Mouse (Mus musculus) embryo, embryonic 11.5 days (tissue): Measurements from ENCODE around the gene Epha4.

Experiments used
- DNase-seq: peaks from one replicate; pipeline ENCODE4 v3.0.0-alpha.2; 2012; ENCODE audit warnings: low read depth, low spot score

Gene Epha4

DNA sequence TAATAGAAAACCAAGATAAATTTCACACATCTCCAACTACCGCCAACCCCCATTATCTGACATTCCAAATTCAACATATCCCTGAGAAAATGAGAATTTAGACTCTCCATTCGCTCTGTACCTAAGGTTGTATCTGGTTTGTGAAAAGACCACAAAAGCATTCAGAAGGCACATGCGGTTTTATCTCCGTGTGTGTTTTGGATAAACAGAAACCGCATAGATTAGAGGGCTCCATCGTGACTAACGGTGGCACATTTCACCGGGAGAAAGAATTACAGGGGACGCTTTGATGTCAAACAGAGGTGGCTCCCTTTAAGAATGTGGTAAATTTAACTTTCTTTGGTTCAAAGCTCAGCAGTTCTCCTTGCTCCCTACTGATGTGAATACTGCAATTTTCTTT, 107.5 kb downstream of the Epha4 start:
- DNase-seq = no peak

DNA sequence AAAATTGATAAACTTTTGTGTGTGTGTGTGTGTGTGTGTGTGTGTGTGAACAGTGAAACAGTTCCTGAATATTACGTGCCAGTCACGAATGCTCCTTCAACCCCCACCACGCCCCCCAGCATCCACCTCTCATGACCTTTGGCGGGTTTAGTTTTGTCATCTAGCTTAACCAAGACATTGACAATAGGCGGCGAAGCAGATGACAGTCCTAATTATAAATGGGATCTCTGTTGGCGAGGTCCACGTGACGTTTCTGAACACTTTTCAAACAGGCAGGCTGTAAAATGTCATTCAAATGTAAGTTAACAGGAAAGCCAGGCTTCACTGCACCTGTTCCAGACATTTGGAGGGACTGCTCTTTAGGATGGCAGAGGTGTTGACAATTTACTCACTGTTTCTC, 108.3 kb downstream of the Epha4 start:
- DNase-seq = no peak

DNA sequence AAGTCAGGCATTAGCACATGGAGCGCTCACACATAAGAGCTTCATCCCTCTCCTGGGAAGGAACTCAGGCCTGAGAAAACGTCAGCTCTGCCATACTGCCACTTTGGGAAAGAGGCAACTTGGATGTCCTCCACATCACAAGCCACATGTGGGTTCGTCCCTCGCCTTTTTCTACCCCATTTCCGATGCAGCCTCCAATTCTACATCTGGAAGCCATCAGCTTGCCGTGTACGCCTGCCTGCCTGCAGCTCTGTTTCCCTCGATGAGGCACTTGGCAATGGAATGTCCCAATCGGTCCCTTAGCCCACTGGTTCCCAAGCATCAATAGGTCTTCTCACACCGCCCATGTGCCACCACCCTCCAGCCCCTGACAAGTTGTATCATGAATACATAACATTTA, 110.4 kb downstream of the Epha4 start:
- DNase-seq = peak; percentile 23

DNA sequence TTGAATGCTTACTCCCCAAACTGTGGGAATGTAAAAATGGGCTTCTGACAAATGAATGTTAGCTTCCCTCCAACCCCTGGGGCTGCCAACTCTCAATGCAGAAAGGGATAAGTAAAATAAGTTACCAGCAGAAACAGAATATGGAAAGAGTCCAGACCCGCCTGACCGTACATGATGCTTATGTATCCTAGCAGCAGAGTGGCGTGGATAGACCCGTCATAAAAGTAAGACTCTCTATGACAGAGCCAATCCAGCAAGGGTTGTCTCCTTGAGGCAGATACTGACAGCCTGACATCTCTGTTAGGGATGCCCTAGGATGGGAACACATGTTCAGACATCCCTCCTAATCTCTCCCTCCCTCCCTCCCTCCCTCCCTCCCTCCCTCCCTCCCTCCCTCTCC, 111.9 kb downstream of the Epha4 start:
- no peak for DNase-seq

DNA sequence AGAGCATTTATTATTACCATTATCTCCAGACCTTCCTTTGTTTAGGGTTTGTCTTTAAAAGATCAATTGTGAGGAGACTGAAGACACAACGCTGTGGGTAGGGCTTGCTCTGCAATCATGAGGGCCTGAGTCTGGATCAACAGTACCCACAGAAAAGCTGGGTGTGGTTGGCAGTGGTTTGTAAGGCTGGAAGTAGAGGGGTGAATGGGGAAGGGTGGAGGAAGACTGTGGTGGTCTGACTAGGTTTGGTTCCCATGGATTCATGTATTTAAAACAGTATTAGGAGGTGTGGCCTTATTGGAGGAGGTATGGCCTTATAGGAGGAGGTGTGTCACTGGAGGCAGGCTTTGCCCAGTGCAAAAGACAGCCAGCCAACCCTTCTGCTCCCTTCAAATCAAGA, 113.4 kb downstream of the Epha4 start:
- no peak for DNase-seq

DNA sequence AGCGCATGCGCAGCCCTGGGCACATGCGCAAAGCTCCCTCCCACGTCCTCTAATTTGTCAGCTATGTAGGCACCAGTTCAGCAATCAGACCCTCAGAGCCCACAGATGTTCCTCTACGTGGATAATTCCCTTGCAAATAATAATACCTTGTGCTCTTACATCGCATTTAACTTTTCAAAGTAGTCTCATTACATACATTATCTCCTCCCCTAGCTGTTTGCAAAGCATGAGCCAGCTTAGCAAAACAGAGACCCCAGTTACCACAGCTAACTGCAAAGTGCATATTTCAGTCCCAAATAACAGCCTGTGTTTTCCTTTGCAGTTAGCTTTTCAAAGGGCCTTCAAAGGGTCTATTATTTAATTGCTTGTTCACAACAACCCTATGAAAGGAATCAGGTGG, 123.3 kb downstream of the Epha4 start:
- no peak for DNase-seq

DNA sequence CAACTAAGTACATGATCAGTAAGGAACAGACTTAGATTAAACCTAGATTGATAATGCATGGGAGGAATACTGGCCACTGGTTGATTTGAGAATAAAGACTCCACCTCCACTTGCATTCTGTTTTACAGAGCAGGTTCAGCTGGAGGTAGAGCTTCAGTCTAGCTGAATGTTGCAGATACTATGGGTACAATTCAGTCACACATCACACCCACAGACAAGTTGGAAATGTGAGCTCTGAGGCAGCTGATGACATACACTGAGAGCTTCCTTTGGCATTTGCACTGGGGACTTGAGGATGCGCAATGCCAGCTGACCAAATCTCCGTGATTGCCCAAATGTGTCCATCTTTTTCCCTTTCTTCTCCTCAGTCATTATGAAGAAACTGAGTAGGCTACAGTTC, 125.8 kb downstream of the Epha4 start:
- DNase-seq = no peak

DNA sequence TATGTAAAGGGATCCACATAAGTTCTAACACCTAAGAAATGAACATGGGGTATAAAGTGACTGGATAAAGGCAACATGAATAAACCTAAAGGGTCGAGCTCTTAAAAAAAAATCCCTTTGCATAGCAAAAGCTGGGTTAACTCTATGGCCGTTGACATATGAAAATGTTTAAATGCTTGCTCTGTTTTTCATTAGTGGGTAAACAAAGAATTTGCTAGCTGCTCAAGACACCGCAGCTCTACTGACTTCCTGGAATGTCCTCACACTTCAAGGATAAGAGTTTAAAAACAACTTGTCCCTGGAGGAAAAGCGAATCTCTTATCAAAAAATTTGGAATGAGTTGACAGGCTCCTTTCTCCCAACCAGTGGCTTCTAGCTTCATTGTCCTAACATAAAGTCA, 126.3 kb downstream of the Epha4 start:
- DNase-seq = no peak

DNA sequence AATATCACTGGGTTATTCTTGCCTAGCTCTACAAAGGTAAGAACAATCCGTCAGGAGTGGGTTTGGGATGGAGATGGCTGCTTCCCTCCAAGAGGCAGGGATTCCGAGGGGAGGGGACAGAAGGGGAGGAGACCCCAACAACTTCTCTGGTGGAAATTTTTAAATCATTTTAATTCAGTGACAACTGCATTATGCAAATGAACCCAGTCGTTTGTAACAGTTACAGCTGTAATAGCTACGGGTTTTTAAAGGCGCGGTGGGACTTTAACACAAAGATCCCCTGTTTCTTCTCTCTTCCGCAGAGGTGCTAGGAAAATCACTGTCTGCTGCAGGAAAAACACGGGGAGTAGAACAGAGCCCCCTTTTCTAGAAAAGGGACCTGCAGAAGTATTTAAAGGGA, 129.3 kb downstream of the Epha4 start:
- no peak for DNase-seq

DNA sequence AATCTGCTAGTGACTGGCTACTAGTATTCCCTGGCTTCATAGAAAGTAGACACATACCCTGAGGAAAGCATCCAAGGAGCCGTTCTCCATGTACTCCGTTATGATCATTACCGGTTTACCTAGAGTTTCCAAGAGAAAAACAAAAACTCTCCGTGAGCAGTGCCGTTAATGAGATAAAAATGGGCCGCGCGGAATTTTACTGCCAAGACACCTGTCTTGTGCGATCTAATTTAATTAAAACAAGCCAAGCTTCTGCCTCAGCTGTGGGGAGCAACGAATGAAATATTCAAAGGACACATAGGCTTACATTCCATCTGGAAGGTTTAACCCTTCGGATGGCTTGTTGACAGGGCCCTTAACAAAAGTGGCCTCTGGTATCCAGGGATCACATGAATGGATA, 131.4 kb downstream of the Epha4 start:
- DNase-seq = no peak

DNA sequence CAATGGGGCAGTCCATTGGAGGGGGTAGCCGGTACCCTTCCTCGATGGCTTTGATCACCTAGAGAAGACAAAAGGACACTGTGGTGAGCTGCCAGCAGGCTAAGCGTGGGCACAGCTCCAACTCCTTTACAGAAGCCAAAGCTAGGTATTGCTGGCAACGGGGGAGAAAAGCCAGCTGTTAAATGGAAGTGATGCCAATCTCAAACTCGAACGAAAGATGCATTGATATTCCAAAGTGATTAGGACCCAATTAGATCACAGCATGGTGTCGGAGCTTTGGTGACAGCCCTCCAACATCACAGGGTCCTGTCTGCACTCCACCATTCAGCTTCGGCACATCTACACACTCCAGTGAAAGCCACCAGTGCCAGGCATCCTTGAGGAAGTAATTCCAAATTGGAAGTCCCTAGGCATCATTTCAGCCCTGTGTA, 137.3 kb downstream of the Epha4 start:
- DNase-seq = no peak

DNA sequence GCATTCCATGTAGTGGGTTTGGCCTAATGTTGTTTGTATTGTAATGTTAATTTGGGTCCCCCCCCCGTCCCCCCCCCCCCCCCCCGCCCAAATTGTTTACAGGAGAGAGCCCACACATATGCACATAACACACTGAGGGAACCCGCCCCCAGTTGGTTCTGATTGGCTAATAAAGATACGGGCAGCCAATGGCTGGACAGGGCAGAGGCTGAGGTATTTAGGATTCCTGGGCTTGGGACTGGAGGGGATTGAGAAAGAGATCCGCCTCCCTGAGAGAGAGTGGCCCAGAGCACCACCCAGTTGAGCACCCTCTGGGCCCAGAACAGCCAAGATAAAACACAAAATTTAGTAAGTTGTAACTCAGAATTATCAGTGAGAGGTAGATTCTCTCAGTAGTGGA, 140.8 kb downstream of the Epha4 start:
- no peak for DNase-seq

DNA sequence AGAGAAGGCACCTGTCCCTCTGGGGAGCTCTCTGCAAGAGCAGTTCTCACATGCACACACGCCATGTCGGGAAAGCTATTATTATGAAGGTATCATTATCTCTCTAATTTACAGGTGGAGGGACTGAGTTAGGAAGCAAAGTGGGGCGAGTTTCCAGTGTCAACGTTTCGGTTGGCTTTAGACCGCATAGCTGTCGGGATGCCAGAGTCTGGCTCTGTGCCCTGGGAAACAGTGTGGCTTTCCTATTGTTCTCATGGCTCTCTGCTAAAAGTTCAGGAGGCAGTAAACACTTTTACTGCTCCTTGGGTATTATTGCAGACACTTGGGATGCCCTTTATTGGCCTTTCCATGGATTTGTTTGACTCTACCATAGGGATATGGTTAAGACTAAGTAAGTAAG, 144.0 kb downstream of the Epha4 start:
- DNase-seq = no peak

DNA sequence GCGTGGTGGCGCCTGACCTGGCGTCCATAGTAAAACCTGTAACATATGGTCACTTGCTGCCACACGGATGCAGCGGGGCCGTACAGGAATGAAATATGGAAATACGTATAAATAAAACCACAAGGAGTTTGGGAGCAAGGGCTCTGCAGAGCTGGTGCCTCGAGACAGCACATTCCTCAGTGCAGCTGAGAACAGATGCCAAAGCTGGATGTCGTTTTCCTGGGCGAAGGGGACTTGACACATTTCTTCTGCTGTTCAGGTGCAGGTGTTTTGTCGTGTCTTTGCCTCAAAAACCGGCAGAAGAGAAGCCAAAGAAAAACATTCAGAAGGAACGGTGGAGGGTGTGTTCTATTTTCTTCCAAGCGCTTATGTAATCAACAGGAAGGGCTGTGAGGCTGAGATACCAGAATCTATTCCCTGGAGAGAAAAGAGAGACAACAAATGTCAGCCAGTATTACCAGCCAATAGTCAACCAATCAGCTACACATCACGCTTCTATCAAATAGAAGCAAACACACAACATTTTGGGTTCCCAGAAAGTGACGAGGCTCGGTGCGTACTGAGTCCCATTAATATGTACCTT, 145.5 kb downstream of the Epha4 start:
- no peak for DNase-seq

DNA sequence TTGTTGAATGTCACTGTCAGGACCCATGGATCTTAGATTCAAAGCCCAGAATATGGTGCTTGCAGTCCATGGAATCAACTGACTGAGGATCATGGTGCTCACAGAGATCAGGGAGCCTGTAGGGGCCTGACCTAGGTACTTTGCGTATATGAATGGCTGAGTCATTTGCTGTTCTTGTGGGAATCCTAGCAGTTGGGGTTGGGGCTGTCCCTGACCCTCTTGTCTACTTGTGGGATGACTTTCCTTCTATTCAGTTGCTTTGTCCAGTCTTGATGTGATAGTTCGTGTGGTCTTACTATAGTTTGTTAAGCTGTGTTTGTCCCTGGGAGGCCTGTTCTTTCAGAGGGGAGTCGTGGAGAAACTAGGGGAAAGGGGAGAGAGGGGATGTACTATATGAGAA, 149.0 kb downstream of the Epha4 start:
- no peak for DNase-seq

DNA sequence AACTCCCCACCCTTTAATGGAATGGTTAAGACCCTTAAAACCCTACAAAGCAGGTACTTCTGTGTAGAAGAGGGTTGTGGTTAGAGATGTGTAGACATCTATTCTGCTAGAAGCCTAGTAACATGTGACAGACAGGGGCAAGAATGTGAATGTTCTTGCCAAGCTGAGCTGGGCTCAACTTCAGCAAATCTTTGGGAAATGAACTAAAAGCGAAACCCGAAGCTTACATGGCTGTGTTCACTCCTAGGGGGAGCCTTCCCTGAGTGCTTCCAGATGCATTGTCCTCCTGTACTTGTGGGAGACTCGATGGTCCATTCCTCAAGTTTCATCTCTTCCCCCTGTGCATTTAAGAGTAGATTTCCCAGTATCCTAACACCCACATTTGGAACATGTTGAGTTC, 150.3 kb downstream of the Epha4 start:
- no peak for DNase-seq

DNA sequence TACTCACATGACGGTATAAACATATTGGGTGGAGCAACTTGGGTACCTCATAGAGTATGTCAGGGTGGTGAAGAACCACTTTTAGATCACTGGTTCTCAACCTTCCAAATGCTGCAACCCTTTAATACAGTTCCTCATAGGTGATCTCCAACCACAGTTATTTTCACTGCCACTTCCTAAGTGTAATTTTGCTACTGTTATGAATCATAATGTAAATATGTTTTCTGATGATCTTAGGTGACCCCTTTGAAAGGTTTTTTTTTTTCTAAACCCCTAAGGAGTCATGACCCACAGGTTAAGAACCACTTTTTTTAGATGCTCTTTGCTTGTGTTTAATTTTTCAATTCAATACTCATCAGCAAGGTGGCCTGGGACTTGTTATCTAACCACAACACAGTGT, 151.0 kb downstream of the Epha4 start:
- DNase-seq = no peak

DNA sequence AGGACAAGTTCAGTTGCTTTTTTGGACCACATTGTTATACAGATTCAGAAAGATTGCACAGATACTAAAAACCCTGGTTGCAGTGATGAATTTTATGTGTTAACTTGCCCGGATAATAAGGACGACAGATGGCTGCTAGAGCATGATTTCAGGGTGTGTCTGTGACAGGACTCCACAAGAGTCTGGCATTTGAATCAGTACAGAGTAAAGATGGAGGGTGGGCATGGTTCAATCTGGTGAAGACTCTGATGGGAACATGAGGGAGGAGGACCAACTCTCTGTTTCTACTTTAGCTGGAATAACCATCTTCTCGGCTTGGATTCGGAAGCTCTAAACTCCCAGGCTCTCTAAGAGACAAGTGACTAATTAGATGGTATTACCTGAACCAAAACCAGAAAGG, 168.4 kb downstream of the Epha4 start:
- DNase-seq = no peak

DNA sequence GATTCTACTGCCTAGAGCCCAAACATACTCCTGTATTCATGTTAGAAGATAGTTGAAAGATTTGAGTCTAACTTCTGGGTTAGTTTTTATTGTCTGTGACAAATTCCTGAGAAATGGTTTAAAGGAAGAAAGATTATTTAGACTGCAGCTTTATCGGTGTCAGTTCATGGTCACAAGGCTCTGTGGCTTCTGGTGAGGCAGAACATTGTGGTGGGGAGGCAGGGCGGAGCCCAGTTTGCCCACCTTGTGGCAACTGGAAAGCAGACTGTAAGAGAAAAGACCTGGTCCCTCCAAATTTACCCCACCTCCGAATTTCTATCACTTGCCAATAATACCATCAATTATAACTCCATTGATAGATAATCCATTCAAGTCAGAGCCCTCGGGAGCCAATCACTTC, 171.1 kb downstream of the Epha4 start:
- no peak for DNase-seq

DNA sequence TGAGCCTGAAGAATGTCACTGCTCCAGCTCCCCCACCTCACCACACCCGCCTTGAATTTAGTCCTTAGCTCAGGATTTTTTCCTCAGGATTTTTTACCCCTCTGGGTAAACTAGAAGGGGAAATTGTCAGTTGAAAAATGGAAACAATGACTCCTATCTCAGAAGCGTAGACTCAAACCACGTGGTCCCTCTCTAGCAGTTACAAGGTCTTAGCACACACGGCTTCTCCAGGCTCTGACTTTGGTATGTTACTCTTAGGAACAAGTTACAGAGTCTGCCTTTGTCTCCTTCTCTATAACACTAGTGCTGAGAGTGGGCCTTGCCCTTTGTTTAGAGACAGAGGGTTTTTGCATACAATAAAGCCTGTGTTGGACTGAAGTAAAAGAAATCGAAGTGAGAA, 175.2 kb downstream of the Epha4 start:
- no peak for DNase-seq

DNA sequence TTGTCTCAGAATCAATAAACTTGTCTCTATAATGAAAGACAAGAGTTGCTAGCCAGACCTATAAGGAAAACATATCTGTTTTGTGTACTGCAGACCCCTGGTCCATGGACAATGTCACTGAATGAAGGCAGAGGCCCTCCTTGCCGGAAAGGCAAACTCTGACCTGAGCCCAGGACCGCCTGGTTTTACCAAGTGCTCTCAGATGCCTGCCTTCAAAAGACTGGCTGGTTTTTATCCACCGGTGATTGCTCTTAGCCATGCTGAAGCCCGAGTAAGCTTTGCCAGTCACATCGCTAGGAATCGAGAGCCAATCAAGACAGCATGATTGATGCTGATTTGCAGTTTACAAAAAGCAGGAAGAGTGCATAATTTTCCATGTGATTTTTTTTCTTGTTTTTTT, 176.5 kb downstream of the Epha4 start:
- no peak for DNase-seq

DNA sequence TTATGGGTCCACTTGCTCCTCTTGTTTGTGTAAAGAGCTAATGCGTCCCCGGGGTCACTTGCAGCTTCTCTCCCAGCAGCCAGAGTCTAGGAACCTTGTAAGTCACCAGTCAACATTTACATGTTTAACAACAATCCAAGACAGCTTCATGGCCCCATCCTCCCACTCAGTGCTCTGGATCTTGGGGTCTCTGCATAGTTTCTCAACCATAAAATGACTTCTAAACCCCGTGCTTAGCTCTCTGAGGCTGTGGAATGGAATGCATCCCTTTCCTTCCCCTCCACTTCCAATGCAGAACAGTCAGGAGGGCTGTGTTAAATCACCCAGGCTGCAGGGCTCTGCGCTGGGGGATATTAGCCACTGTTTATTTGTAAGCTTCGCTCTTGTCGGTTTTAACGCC, 178.0 kb downstream of the Epha4 start:
- DNase-seq = no peak

DNA sequence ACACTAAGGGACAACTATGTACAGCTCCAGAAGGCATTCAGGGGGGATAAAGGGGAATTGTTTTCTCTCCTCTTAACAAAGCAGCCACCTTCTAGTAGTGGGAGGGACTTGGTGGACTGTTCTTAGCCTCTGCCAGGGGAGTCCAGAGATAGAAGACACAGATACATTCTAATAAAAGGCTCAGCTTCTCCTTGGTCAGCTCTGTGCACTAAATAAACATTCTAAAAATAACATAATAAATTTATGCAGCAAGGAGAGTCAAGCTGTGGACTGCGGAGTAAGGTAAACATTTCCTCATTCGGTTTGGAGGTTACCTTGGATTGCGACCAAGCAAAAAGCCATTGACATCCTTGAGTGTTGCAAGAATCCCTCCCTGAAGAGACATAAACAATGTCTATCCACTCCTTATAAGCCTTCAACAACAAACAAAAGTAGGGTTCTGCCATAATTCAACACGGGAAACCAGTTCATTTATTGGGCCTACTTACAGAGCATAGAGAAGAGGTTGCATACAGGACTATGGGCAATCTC, 196.2 kb downstream of the Epha4 start:
- DNase-seq = no peak
